Mouse (Mus musculus) WW6 (cell line): ENCODE data around the gene Esam.

Experiments
- DNase-seq: peaks from one replicate; pipeline ENCODE4 v3.0.0-alpha.2; 2013; ENCODE audit warnings: low read depth, low spot score

The Esam gene

DNA sequence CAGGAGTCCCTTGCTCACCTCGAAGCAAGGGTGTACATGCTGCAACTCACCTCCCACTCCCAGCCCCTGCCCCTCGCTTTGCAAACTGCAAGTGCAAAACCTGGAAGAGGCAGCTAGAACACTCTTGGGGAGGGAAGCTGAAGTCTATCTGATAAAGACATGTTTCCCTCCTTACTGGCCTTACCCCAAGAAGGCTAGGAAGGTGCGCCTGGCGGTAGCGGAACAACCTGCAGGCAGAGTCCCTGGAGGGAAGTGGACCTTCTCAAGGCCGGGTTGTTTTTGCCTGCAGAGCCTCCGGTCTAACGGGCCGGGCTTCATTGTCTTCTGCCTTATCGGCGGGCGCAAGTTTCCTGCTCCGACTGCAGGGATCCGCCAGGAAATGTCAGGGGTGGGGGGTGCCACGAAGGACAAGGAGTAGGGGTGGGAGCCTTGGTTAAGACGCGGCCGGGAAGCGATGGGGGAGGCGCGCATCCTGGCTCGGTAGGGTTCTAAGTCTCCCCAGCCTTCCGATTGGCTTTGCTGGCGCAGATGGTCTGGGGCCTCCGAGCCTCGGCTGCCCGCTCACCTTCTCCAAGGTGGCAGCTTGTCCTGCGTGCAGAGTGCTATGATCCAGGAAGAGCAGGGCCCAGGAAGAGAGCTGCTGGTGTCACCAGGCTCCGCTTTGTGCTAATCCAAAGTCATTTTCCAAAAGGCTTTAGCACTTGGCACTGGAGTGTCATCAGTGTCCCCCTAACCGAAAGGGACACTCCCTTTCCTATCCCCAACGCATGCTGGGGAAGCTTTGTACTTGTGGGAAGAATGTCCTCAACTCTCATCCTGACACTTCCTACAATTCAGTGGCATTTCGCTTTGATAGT lies 2.4 kb downstream of the Esam start:
- DNase-seq = no peak

DNA sequence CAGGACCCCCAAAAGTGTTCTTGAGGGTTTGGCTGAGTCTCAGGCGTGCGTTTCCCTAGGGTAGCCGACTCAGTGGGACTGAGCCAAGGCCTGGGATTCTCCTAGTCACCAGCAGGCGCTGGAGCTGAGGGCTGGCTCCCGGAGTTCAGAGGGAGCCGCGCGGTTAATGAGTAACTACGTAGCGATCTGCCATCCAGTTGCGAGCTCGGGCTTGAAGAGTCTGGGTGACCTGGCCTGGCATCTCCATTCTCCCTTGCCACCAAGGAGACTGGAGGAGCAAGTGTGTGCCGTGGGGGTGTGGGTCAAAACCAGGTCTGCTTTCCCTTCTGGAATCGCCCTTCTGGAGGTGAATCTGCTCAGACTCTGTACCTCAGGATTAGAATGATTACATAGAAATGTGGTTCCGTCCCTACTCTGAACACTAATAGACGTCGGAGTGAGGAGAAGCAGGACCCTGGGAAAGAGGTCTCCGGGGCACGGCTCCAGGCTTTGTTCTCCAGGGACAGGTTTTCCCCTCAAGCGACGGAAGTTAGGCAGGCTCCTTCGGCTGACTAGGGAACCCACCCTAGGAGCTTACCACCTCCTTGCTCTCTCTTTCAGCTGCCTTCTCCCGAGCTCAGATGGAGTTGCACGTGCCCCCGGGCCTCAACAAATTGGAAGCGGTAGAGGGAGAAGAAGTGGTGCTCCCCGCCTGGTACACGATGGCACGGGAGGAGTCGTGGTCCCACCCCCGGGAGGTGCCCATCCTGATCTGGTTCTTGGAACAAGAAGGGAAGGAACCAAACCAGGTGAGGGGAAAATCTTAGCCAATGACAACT lies 3.2 kb downstream of the Esam start:
- DNase-seq = no peak

DNA sequence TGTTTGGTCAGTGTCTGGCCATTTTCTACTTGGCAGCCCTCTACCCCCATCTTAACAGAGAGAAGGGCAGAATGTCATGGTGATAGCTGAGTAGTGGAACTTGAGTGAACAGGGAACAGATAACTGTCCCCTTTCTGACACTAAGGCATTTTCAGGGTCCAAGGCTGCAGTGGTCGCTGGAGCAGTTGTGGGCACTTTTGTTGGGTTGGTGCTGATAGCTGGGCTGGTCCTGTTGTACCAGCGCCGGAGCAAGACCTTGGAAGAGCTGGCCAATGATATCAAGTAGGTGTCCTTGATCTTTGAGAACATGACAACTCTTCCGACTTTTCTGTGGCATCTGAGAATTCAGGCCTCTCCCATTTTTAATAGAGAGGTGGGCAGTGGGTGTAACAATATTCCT lies 9.0 kb downstream of the Esam start:
- no peak for DNase-seq

DNA sequence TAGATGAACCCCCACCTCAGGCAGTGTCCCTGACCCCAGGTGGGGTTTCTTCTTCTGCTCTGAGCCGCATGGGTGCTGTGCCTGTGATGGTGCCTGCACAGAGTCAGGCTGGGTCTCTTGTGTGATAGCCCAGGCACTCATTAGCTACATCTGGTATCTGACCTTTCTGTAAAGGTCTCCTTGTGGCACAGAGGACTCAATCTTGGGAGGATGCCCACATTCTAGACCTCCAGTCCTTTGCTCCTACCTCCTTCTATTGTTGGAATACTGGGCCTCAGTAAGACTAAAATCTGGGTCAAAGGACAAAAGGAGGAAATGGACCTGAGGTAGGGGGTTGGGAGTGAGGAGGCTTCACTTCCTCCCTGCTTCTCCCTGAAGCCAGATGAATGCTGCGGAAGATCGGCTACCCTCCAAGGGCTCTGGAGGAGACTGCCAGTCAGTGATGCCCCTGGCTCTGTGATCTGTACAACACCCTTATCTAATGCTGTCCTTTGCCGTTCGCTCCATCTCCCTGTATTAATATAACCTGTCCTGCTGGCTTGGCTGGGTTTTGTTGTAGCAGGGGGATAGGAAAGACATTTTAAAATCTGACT lies 9.9 kb downstream of the Esam start:
- no peak for DNase-seq

DNA sequence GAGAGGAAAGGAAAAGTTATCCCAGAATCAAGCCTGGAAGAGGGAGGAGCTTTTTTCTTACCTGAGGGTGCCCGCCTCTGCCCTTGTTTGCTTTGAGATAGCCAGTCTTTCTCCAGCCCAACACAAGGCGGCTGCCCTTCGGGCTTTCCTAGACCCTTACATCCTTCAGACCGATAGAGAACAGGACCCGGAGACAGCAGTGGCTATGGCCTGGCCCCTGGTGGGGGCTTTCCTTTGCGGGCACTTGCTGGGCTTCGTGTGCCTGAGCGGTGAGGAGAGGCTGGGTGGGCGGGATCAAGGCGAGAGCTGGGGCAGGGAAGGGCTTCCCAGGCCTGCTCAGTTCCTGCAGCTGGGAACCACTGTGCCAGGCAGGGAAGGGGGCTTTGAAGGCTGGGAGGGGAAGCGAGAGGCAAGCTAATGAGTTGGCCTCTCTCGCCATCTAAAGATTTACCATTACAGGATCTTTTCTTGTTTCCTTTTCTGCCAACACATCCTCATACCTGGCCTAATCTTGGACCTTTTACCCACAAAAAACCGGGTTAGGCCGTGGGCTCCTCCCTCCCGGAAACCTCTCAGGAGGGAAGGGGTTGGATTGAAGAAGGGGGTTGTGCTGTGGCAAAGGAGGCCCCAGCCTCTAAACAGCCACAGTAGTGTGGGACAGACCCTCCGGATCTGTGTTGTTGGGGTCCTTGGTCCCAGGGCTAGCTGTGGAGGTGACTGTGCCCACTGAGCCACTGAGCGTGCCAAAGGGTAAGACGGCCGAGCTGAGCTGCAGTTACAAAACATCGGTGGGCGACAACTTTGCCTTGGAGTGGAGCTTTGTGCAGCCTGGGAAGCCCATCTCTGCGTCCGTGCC lies 11.5 kb downstream of the Esam start, which contains the start of gene Vsig2:
Gene Vsig2, plus strand, starts transcription at position 86 of the 856 bp plus-strand sequence.
- no peak for DNase-seq

DNA sequence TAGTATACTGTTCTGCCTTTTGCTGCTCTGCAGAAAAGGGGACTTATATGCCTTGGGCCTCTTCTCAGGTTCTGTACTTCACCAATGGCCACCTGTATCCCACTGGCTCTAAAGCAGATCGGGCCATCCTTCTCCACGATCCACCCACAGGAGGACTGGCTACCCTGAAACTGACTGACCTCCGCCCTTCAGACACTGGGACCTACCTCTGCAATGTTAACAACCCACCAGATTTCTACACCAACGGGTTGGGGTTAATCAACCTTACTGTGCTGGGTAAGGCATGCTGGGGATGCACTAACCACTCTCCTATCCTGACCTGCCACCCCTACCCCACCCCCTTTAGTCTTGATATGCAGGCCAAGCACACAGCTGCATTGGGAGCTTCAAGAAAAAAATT lies 12.3 kb downstream of the Esam start:
- no peak for DNase-seq

DNA sequence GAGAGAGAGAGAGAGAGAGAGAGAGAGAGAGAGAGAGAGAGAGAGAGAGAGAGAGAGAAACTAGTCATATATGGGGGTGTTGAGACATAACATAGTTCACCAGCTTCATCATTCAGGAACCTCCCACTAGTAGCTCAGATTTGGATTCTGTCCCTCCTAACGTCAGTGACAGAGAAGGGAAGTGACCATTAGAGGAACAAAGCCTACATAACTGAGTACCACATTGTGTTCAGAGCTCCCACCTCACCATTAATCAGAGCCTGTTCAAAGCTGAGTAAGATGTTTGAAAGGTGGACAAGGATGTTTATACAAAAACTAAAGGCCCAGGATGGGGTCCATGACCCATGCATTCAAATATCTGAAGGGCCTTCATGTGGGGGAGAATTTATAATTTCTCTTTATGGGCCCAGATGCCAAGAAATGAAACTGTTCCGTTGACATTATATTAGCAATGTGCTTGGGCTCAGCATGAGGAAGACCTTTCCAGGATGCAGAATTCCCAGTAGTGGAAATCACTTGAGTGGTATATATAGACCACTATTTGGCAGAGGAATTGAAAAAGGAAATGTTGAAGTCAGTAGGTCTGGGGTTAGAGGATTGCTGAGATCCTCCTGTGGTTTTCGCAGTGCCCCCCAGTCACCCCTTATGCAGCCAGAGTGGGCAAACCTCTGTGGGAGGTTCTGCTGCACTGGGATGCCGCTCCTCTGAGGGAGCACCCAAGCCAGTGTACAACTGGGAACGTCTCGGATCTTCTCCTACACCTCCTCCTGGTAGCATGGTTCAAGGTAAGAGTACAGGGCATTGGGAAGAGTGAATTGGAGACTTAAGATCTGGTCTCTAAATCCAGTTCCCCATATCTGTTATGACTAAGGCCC lies 13.1 kb downstream of the Esam start:
- no peak for DNase-seq

DNA sequence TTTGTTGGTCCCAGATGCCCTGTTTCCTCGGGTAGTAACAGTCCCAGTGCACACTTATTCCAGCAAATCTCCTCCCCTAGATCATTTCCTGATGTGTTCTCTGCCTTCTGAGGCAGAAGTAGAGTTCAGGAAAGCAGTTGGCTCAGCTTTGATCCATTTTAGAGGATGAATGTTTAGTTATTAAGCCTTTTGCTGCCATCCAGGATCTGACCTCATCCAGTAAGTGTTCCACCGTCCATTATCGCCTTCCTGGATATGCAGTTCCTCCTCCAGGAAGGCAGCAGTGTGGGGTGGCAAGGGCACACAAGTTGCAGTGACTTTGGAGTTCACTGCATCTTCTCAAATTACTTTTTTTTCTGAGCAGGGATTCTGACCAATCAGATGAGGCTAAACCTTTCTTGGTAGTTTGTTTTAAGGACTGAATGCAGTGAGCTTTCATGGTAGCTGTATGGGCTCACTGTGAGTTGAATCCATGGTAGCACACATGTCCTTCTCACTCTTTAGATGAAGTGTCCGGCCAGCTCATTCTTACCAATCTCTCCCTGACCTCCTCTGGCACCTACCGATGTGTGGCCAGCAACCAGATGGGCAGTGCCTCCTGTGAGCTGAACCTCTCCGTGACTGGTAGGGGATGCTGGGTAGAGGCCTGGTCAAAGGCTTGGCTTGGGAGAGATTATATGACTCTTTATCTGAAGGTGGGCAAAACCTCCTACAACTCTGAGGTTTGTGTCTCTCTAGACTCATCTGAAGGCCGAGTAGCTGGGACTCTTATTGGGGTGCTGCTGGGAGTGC lies 14.2 kb downstream of the Esam start:
- no peak for DNase-seq

DNA sequence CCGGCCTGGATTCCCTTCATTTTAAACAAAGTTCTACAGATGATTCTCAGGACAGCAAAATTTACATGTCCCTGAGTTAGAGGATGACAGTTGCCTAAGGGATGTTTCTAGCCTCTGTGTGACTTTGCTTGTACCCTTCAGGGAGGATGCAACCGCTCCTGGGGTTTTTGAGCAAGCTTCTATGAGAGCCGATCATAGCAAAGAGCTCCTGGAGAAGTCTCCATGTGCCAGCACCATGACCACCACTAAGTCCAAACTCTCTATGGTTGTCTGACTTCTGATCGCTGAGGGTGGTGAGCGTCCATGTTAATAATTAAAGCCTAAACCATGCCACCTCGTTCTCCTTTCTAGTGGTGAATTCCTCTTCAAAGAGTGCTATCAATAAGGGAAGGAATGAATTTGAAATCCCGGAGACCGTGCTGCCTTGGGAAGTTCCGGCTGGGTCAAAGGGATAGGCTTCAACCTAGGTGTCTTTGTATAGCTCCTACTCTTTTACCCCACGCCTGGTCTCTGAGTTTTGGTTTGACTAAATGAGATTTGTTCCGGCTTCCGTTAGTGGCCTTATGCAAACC lies 16.1 kb downstream of the Esam start:
- DNase-seq = no peak

DNA sequence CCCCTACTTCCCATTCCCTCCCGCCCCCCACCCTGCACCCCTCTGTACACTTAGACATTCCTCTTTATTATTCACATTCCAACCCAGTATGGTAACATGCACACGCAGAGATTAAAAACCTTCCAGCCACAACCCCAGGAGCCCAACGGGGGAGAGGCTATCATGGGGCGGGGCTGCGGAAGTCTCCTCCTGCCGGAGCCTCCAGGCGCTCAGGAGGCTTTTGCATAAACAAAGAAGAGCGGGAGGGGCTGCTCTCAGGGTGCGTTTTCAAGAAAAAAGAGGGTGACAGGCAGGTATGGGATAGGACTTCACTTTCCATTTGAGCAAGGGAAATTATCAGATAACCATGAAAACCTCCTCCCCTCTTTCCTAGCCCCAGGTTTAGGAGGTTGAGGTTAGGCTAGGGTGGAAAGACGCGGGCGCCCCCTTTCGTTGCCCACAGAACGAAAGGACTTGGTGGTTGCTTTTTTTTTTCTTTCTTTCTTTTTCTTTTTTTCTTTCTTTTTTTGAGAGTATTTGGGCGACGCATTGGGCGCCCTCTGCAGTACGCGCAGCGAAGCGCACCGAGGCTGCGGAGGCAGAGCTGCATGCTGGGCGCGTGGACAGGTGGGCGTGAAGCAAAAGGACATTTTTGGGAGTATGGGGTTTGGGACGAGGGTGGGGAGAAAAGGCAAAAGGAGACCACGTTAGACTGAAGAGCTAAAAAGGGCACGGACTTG lies 16.7 kb downstream of the Esam start:
- DNase-seq = peak; percentile 54

DNA sequence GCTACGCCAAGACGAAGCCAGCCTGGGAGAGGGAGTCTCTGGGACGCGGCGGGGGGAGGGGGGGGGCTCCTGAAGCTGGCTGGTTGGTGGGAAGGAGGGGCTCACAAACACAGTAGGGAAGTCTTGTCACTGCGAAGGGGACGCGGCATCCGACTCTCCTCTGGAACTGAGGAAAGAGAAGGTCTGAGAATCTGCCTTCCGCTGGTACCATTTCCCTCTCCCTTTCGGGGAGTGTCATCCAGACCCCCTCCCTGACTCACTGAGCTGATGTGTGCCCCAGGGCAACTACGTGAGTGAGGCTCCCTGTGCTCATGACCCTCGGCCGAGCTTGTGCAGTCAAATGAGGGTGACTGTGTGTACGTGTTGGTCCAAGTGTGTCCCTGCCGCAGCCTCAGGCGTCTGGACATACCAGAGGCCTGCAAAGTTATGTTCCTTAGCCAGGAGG lies 17.3 kb downstream of the Esam start:
- no peak for DNase-seq

DNA sequence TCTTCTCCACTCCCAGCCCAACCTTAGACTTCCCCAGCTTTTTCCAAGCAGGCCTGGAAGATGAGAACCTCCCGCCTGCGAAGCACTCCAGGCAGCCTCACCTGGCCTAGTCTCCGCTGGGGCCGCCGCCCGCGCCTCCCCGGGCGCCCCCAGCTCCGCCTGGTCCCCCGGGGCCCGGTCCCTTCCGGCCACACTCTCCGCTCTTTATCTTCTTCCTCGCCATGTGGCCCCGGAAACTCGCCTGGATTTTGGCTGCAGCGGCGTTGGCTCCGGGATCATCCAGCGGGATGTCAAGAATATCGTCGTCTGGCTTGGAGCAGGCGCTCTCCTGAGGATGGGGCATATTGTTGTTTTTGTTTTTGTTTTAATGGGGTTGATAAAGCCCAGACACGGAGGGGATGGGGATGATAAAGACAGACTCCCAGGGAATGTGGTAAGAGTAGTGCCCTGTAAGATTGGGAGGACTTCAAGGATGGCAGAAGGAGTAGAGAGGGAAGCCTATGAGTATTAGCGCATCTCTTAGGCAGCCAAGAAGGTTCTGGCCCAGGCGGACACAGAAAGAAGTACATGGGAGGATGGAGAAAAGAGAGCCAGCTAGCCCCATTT lies 18.1 kb downstream of the Esam start:
- DNase-seq = no peak

DNA sequence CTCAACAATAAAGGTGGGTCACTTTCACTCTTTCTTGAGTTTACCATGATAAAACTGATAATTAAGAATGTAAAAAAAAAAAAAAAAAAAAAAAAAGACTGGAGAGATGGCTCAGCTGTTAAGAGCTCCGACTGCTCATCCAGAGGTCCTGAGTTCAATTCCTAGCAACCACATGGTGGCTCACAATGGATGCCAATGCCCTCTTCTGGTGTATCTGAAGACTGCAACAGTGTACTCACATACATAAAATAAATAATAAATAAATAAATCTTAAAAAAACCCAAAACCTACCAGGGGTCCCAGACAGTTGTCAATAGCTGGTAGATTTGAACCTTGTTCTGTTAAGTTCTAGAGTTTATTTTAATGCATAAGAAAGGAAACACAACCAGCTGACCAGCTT lies 19.0 kb downstream of the Esam start:
- no peak for DNase-seq

DNA sequence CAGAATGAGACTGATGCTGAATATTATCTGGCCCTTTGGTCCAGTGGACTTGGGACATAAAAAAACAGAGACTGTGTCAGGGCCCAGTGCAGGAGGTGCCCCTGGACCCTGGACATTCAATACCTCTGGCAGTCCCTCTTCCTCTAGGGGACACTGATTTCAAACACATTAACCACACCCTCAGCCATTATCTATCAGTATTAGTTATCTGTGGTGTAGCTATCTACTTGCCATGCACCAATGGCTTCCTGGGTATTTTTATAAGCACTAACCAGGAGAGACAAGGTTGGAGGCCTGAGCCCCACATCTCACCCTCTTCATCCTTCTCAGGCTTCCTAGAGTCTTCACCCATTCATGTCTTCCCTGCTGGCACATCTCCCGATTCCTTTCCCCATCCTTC lies 22.6 kb downstream of the Esam start:
- DNase-seq = no peak

DNA sequence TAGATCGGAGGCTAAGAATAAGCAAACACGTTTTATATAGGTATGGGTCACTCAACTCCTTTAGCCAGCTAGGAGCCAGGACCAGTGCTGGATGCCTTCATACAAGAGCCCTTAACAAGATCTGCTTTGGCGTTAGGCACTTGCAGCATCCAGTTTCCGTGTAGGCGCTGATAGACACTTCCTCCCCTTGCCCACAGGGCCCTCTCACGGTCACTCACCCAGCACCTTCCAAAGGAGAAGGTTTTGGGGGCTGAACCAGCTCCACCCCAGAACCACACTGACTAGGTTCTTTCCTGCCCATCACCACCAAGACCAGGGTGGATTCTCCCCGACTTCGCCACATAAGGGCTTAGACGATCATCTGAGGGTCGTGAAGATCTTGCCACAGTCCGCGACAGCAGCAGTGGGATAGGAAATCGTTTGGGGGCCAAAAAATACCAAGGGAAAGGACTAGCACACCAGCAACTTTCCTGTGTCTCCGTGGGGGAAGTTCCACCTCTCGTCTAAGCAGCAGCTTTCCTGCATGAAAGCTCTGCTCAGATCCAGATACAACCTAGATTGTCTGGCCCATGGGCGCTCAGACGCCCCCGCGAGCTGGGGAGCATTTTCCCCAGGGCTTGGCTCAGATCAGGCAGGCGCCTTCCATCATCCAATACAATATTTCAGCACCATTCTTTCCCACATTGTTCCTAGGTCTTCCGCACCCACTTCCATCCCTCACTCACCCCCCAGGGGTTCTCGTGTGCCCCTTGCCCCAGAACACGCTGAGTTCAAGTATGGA lies 24.1 kb downstream of the Esam start:
- DNase-seq = no peak

DNA sequence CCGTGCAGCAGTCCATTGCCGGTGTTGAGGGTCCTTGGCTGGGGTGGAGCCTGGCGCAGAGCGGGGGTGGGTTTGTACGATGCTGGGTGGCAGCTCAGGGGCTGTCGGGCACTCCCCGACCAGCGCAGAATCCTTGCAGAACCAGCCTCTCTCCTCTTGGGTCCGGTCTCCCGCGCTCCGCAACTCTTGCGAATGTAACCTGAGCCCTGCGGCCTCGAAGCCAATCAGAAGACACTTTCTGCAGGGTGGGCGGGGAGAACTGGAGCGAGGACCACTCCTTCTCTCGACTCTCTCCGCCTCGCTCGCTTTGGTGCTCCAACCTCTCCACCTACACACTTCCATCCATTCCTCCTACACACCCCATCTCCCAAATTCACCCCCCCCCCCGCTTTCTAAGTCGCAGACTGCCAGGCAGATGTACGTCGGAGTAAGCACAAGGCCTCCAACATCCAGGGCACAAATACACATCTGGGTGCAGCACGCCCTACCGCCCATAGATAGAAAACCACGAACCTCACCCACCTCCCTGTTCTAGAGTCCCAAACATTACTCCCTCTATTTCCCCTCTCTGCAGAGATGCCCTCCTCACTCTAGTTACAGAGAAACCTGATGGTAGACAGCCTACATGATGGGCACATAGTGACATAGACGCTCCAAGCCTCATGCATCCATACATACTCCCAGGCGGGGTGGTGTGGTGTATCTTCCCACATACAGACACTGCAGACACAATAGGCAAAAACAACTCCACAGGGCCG lies 24.8 kb downstream of the Esam start, which contains the start of gene Nrgn:
Gene Nrgn, minus strand, starts transcription at position 369 of the 758 bp plus-strand sequence.
- DNase-seq = peak; percentile 80

DNA sequence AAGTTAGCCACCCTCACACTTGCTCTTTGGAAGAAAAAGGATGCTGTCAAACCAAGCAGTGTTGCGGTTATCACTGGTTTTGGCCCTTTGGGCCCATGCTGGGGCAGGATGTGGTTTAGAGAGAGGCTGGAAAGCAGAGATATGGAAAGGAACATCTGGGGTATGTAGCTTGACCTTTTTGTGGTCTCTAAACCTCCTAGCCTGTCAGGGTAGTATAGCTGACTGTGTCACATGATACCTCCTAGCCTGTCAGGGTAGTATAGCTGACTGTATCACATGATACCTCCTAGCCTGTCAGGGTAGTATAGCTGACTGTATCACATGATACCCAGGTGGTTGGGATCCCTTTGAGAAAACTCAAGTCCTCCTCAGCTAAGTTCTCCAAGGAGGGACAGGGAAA lies 26.4 kb downstream of the Esam start:
- no peak for DNase-seq
